Mouse (Mus musculus) thymus, adult 2 months (tissue): ENCODE data around the gene Ppard.

Experiments used
- CTCF ChIP-seq: fragments of 200-500 bp; IDR thresholded peaks from 2 replicates; pipeline ENCODE4 v1.5.1; 2012; ENCODE audit warnings: mild to moderate bottlenecking, control low read depth, low read length, moderate library complexity, borderline replicate concordance; ENCODE audit not compliant: control insufficient read depth, poor library complexity, insufficient read depth; ENCODE audit errors: extremely low read depth
- POLR2A ChIP-seq: fragments of 200-500 bp; IDR thresholded peaks from 2 replicates; pipeline ENCODE4 v1.6.1; 2012; ENCODE audit warnings: mild to moderate bottlenecking, low read length, control low read depth, moderate library complexity; ENCODE audit not compliant: control insufficient read depth, poor library complexity, insufficient read depth; ENCODE audit errors: extremely low read depth

DNA sequence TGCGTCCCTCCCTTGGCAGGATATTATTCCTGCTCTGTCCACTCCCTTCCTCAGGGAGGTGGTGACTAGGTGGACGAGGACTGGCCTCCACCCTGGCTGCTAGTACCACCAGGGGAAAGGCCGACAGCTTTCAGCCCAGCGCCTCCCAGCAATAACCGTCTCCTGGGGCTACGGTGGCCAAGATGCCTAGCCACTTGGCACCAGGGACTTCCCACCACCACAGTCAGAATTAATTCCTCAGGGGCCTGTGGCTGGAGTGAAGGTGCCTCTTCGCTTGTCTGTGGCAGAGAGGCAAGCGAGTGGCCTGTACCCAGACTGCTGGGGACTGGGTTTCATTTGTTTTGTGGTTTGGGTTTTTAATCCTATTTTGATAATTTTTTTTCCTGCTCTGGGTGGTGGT lies 27.1 kb upstream of the Ppard start:
- no peak for TF ChIP-seq CTCF
- no peak for TF ChIP-seq POLR2A
